In the genomic region with DNA sequence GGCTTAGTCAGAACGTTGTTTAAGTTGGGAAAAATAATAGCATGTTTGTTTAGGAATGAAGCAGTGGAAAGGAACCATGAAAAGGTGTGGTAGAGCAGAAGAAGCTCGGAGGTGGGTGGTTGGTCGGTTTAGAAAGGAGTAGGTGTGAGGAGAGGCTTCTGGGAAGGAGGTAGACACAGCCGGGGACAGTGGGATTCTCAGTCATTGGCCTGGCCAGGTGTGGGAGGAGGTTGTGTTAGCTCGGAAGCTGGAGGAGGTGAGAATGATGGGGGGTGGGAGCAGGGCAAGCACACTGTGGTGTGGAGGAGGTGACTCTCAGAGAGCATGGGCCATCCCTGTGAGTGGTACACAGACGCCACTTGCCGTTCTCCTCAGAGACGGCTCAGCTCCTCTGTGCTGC, we compare ENCODE assay signal across 15 mouse cellular contexts. TPM values are rescaled to one million over a fixed set of nuclear protein-coding genes. Genes with fewer than 3 reads are reported as not detected.
A peak's percentile ranks its signal among the peaks of the same experiment; 100 is the strongest.
DNase-seq lines count a peak whose midpoint lies in the region; ATAC-seq and TF ChIP-seq lines count a peak whose summit lies in the region.
"Had no signal": no experiment of that assay in that cellular context is flagged by ENCODE, and none has a peak within 500 bp of the region (broad histone marks: within the 10 kb centered on the region; RNA-seq: fewer than 3 reads in every experiment).

No protein-coding gene starts in this region.

- no peak for TF ChIP-seq CTCF in heart, postnatal 0 days (IDR thresholded peaks at IDR 0.05; ENCODE audit: low read depth)

- no peaks in the 10 kb centered on the region for H3K9me3 ChIP-seq in heart, postnatal 0 days (replicated peaks; ENCODE audit: control insufficient read depth, low read length)
- H3K9me3 ChIP-seq: midbrain, embryonic 15.5 days had no signal

- peaks cover 12% of the 10 kb centered on the region for H3K4me1 ChIP-seq in heart, postnatal 0 days (ENCODE audit: control insufficient read depth, insufficient read depth)
- H3K4me1 ChIP-seq: midbrain, embryonic 15.5 days had no signal

- H3K9ac ChIP-seq in heart, postnatal 0 days (replicated peaks; ENCODE audit: low read depth, low read length): no peak overlapping the region
- H3K9ac ChIP-seq: midbrain, embryonic 15.5 days had no signal

- 70% methylated on average over 8 of the region's 8 CpGs for WGBS in heart, postnatal 0 days

- no peak overlapping the region for H3K4me3 ChIP-seq in heart, postnatal 0 days (ENCODE audit: low read depth, low read length)
- H3K4me3 ChIP-seq: layer of hippocampus, adult 2 months; midbrain, embryonic 15.5 days; myocyte had no signal

- 0 out of 2 replicates have a peak overlapping the region, but pooled peaks have one; percentile 31 for H3K27ac ChIP-seq in heart, postnatal 0 days (ENCODE audit: low read depth)
- H3K27ac ChIP-seq: layer of hippocampus, adult 2 months; midbrain, embryonic 15.5 days had no signal

- H3K4me2 ChIP-seq in heart, postnatal 0 days (ENCODE audit: low read depth, low read length): no peak overlapping the region
- H3K4me2 ChIP-seq: midbrain, embryonic 15.5 days had no signal

- H3K27me3 ChIP-seq in heart, postnatal 0 days (ENCODE audit: control insufficient read depth, insufficient read depth, low read length): no peaks in the 10 kb centered on the region
- H3K27me3 ChIP-seq: midbrain, embryonic 15.5 days had no signal

- peaks cover 53% of the 10 kb centered on the region for H3K36me3 ChIP-seq in heart, postnatal 0 days (replicated peaks; ENCODE audit: control insufficient read depth, insufficient read depth, low read length)

- intact Hi-C loops in left cerebral cortex, postnatal 10 days (cut with DNase I): no loop called here

- ATAC-seq in heart, postnatal 0 days (ENCODE audit: insufficient read depth, low read depth): no peak
- ATAC-seq: midbrain, embryonic 15.5 days had no signal

- DNase-seq in heart, postnatal 0 days (ENCODE audit: low spot score): no peak
- DNase-seq in heart, adult 18-20 months: no peak
- peak; percentile 14 for DNase-seq in left cerebral cortex, adult 11 months (ENCODE audit: low spot score)
- DNase-seq in left cerebral cortex, postnatal 10 days (ENCODE audit: extremely low spot score in 1 of 2, low spot score in 2 of 2): no peak
- peak; percentile 33 for DNase-seq in right cerebral cortex, postnatal 25 days
- no peak for DNase-seq in right cerebral cortex, postnatal 4 days
- no peak for DNase-seq in spleen, postnatal 10 days (ENCODE audit: low spot score in 2 of 2)
- DNase-seq: cerebellum, adult 8-10 months; kidney, adult 8-10 months; liver; lung, postnatal 10 days; thymus, postnatal 36 days had no signal

- no peak for TF ChIP-seq EP300 in heart, postnatal 0 days (IDR thresholded peaks at IDR 0.05; ENCODE audit: low read depth)

RNA-seq across cellular contexts. Expression of a gene that starts 29.7 kb away (rescaled TPM):
- total RNA-seq in heart, postnatal 0 days (2014; rRNA removed; ENCODE audit: low replicate concordance): 8.0 and 10.8 TPM in 2 replicates
- 7.3 and 8.1 TPM in 2 replicates for polyA plus RNA-seq in heart, postnatal 0 days (2015; fragmentation: Nextera tagmentation; extraction: Ambion mirVana)
- total RNA-seq in heart, adult 18-20 months (2021): 10 to 100 TPM; 23.8 to 26.8 TPM
- total RNA-seq in left cerebral cortex, postnatal 10 days (2021): 10 to 100 TPM; 34.8 to 34.9 TPM

Comparison
In these comparisons a context has a peak if more than half of its experiments do, and no peak if none do; other contexts are left out.
1. DNase-seq: peak in left cerebral cortex, adult 11 months (single experiment) and right cerebral cortex, postnatal 25 days (single experiment); none in heart, postnatal 0 days (single experiment), heart, adult 18-20 months (0 of 2), left cerebral cortex, postnatal 10 days (0 of 2), right cerebral cortex, postnatal 4 days (single experiment) and spleen, postnatal 10 days (0 of 2).